Mouse (Mus musculus): ENCODE results near the gene Myh14. TPM values are rescaled to one million over a fixed set of nuclear protein-coding genes. Genes with fewer than 3 reads are reported as not detected.

Gene Myh14
- total RNA-seq, 2 experiments from 2014 or later = 5.5 to 9.8 TPM

DNA sequence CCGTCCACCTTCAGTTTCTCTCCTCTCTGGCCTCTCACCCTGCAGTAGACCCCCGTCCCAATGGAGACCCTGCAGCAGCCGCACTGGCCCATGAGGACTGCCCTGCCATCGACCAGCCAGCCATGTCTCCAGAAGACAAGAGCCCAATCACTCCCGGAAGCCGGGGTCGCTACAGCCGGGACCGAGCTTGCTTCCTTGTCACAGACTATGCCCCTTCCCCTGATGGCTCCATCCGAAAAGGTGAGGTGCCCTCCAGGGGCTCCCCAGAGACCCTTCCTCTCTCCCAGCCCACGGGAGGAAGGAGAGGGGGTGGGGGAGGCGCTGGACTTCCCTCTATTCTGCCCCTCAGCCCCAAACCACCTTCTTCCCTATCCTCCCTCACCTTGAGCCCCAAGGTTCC, 72.3 kb downstream of the Myh14 start:
- no peak for DNase-seq

DNA sequence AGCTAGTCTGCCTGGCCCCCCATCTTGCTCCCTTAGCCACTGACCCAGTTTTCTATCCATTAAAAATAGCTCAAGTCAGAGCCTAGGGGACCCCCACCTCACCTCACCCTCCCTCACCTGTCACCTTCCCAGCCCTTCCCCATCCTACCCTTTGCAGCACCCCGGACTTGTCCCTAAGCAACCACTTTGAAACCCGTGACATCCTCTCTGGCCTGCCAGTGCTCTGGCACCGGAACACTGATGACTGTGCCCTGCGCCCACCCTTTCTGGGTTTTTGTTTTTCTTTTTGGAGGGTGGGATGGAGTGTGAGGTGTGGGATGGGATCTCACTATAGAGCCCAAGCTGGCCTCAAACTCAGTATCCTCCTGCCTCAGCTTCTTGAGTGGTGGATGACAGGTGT, 73.0 kb downstream of the Myh14 start:
- no peak for DNase-seq

DNA sequence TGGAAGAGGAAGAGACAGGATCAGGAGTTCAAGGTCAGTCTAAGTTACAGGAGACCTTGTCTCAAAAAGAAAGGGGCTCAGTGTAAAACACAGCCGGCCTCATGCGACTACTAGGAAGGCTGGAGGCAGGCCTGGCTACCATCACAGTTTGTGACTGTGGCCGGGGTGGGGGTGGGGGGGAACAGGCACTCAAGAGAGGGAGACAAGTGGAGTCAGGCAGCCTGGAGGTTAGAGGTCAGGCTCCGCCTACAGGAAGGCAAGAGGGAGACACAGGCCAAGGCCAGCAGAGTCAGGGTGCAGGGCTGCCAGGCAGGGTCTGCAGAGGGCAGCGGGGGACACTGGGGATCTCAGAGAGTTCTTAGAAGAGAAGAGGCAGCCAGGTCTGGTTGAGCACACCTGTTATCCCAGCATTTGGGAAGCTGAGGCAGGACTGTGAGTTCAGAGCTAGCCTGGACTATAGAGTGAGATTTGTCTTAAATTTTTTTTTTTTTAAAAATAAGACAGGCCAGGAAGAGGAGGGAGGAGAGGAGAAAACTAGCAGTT, 73.6 kb downstream of the Myh14 start:
- no peak for DNase-seq

DNA sequence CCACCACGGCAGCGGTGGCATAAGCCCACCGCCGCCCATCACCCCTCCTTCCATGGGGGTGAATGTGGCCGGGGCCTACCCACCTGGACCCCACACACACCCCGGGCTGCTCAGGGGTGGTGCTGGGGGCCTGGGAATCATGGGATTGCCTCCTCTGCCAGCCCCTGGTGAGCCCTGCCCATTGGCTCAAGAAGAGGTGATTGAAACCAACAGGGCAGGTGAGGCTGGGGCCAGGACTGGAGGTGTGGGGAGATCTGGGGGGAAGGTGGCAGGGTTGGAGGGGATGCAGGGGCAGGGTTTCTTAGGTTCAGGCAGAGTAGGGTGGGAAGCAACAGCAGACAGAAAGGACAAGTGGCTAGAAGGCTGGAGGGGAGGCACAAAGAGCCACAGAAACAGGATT, 74.6 kb downstream of the Myh14 start:
- no peak for DNase-seq

DNA sequence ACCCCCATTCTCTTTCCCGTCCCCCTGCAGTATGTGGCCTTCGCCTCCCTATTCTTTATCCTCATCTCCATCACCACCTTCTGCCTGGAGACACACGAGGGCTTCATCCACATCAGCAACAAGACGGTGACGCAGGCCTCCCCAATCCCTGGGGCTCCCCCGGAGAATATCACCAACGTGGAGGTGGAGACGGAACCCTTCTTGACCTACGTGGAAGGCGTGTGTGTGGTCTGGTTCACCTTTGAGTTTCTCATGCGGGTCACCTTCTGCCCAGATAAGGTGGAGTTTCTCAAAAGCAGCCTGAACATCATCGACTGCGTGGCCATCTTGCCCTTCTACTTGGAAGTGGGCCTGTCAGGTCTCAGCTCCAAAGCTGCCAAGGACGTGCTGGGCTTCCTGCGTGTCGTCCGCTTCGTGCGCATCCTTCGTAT, 75.5 kb downstream of the Myh14 start:
- no peak for DNase-seq

DNA sequence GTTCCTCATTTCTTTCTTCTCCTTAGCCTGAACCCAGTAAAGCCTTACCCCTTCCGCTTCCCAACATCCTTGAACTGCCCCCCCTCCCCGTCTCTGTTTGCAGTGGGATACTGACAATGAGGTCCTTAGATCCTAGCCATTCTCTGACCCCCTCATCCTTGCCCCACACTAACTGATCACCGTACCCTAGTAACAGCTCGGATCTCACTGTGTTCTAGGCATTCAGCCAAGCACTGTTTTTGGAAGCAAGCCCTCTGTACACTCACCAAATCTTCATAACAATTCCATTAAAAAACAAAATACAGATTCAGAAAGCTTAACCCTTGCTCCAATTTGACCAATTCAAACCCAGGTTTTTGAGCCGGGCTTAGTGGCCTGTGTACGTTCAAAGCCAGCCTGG, 76.4 kb downstream of the Myh14 start:
- DNase-seq = peak; percentile 47

DNA sequence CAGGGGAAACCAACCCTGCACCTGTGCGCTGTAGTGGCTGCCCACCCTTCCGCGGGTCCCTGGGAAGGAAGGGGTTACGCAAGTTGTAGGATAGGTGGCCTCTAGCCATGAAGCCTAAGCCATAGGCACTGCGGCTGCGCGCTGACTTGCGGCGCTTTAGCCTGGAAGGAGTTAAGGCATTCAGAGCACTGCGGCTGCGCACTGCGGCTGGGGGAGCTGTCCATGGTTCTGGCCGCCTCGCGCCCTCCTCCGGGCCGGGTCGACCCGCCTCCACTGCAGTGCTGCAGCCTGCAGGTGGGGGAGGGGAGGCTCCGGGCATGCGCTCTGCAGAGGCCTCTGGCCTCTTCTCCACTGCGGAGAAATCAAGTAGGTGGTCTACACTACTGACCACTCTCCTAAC, 76.9 kb downstream of the Myh14 start:
- DNase-seq = peak; percentile 94

DNA sequence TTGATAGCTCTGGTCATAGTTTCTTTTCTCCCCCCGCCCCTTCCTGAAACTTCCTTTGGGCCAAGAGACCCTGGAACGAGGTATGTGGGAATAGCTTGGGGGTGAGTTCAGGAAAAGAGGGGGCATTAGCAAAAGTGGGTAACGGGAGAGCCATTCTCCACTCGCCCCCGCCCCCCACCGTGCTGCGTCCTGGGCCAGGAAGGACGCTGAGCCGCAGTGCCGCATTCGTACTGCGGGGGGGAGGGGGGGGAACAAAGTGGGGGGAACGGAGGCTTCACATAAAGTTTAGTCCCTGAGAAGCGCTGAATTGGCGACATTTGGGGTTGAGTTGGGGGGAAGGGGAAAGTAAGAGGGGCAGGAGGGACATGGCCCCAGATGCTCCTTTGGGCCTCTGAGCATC, 77.6 kb downstream of the Myh14 start:
- DNase-seq = no peak

DNA sequence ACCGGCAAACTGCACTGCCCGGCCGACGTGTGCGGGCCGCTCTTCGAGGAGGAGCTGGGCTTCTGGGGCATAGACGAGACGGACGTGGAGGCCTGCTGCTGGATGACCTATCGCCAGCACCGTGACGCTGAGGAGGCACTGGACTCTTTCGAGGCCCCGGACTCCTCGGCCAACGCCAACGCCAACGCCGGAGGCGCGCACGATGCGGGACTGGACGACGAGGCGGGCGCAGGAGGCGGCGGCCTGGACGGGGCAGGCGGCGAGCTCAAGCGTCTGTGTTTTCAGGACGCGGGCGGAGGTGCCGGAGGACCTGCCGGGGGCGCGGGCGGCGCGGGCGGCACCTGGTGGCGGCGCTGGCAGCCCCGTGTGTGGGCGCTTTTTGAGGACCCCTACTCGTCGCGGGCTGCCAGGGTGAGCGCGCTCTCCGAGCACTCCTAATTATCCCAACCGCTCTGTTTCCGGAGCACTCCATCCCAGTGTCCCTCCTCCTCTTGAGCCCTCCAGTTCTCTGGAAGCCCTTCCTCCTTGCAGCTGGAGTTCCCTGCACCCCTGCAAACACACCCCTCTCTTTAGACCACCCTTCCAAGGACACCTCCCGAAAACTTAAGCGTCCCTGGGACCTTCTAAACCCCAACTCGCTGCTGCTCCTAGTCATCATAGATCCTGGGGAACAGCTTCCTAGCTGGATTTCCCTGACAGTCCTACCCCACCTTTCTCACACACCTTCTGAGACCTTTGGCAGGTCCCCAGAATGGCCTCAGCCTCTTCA, 79.1 kb downstream of the Myh14 start:
- DNase-seq = no peak

DNA sequence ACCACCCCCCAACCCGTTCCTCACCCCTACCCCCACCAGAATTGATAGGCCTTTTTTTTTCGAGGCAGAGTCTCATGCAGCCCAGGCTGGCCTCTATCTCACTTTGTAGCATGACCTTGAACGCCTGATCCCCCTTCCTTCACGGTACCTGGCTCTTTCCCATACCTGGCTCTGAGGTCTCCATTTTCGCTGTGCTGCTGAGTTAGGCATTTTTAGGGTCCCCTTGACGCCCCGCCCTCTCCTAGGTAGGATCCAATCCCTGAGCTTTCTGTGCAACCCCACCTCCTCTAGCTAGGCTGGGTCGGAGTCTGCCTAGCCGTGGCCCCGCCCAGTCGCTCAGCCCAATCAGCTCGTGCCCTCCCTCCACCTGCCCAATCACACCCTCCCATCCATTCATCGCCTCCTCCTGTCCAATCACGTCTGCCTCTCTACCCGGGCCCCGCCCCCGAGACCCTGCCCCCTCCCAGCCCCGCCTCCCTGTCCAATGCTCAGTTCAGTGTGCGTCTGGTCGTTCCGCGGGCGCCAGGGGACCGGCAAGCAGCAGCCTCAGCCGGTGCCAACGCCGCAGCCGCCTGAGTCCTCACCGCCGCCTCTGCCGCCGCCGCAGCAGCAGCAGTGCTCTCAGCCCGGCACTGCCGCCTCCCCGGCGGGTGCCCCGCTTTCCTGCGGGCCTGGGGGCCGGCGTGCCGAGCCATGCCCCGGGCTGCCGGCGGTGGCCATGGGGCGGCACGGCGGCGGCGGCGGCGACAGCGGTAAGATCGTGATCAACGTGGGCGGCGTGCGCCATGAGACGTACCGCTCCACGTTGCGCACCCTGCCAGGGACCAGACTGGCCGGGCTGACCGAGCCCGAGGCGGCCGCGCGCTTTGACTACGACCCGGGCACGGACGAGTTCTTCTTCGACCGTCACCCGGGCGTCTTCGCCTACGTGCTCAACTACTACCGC, 80.0 kb downstream of the Myh14 start, which contains the start of gene Kcnc3:
TSS of gene Kcnc3 (plus strand) at position 263 of the 946 bp plus-strand sequence.
- DNase-seq = peak; percentile 90

DNA sequence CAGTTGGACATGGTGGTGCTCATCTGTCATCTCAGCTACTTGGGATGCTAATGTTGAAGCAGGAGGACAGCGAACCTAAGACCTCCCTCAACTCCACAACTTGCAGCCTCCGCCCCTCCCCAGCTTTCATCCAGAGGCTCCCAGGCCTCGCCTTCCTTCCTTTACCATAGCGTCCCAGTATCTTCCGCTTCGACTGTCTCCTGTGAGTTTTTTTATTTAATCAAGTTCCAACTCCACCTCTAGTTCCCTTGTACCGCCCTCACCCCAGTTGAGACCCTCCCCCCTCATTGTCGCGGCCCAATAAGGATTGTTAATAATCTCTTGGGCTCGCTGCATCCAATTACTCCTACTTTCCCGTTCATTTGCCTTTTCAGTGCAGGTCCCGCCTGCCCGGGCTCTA, 80.7 kb downstream of the Myh14 start:
- no peak for DNase-seq

DNA sequence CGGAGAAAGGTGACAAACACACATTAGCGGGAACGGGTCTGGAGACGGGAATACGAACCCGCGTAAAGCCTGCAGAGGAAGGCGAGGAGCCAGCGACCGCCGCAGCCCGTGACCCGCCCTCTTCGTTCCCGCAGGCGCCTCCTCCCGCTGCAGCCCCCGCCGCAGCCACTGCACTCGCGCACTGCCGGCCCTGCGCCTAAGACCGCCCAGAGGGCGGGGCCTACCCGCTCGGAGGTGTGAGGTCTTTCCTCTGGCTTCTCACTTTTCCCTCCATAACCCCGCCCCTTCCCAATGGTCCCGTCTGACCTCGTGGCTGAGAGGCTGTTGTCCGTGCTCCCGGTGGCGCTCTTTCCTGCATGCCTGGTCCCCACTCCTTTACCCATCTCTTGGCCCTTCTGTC, 81.5 kb downstream of the Myh14 start:
- peak; percentile 72 for DNase-seq

DNA sequence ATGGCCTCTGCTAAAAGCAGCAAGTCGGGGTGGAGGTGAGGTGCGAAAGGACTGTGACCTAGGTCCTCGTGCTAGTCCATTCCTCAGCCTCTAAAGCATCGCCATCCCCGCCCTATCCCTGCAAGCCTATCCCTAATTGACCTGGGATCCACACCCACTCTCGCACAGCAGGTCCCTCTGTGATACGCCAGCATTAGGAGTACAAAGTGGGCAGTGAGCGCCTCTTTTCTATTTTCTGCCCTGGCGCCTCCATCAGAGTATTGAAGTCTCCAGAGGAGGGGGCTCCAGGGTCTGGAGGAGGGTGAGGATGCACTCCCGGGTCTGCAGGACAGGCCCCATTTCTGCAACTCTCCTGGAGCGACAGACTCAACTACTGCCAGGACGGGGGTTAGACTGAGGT, 82.3 kb downstream of the Myh14 start:
- DNase-seq = no peak

DNA sequence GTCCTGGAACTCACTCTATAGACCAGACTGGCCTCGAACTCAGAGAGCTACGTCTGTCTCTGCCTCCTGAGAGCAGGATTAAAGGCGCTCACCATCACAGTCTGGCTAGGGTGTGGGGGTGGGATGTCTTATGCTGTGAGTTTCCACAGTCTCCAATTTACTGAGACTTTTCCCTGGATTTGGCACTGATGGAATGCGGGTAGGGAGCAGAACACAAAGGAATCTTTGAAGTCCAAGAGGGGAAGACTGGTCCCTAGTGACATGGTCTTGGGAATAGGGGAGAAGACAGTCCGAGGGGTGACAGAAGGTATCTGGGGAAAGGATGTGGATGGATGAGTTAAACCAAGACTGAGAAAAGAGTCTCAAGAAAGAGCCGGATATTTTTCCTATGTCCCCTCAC, 83.0 kb downstream of the Myh14 start:
- DNase-seq = no peak

DNA sequence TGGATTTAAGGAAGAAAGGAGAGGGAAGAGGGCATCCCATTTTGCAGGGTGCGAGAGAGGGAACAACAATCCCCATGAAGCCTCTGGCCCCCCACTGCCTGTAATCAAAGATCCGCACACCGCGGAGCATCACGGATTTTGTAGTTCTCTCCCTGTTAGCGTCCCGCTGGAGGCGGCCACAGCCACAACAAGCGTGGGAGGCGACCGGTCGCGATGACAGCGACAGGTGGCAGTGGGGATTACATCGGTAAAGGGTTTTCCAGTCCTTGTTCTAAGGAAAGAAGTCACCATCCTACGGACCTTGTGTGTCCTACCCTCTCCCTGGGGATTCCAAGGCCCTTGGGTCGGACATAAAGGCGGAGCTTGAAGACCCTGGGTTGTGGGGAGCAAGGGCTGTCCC, 83.7 kb downstream of the Myh14 start:
- peak; percentile 59 for DNase-seq

DNA sequence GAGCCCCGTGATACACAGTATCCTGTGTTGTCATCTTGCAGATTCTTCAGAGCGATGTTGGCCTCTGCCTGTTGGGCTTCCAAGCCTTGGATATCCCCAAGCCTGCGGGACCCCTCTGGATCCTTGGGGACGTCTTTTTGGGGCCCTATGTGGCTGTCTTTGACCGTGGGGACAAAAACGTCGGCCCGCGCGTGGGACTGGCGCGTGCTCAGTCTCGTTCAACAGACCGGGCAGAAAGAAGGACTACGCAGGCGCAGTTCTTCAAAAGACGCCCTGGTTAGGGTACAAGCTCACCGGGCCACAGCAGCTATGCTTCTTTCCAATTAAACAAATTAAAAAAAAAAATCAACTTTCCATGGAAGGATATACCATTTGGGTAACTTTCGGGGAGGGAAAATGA, 84.1 kb downstream of the Myh14 start:
- no peak for DNase-seq

DNA sequence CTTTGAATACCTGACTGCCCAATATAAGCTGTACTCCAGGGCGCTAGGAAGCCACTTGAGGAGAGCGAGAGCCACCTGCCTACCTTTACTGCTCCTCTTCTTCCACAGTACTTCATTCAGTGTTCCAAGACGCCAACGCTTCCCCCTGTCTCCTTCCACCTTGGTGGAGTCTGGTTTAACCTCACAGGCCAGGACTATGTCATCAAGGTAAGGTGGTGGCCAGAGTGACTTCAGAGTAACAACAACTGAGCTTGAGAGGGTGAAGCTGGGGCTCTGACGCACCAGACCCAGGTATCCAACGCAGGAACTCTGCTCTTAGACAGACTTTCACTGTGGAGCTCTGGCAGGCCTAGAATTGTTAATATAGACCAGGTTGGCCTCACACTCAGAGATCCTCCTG, 85.0 kb downstream of the Myh14 start:
- no peak for DNase-seq

DNA sequence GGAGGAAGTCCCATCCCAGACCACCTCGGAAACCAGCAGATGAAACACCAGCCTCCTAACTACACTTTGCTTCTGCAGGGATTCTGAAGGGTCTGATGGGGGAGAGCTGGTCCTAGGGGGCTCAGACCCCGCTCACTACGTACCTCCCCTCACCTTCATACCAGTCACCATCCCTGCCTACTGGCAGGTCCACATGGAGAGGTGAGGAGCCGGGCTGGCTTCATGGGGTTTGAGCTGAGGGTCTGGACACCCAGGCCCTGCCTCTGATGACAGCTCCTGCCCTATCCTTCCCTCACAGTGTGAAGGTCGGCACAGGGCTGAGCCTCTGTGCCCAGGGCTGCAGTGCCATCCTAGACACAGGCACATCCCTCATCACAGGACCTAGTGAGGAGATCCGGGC, 85.7 kb downstream of the Myh14 start:
- DNase-seq = no peak

DNA sequence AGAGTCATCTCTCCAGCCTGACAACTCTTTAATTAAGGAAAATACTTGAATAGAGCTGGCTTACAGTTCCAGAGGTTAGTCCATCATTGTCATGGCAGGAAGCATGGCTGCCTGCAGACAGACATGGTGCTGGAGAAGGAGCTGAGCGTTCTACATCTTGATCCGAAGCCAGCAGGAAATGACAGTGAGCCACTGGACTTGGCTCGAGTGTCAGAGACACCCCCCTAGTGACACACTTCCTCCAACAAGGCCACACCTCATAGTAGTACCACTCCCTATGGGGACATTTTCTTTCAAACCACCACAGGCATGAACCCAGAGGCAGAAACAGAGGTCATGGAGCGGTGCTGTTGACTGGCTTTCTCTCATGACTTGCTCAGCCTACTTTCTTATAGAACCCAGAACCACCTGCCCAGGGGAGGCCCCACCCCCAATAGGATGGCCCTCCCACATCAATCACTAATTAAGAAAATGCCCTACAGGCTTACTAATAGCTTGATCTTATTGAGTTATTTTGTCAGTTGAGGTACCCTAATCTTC, 86.3 kb downstream of the Myh14 start:
- DNase-seq = no peak

DNA sequence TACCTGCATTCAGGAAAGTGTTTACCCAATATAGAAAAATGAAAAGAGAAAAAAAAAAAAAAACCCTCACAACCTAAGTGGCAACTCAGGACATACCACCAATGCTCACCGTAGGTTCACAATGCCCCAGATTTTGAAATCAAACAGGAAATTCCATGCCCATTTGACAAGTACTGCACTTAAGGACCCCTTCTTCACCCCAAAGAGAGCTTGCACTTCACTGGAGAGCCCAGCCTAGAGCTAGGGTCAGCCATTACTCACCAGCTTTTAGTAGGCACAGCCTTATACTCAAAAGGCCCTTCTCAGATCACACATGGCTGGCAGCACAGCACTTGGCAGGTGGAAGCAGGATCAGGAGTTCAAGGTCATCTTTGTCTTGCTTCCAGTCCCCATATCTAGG, 87.5 kb downstream of the Myh14 start:
- no peak for DNase-seq

DNA sequence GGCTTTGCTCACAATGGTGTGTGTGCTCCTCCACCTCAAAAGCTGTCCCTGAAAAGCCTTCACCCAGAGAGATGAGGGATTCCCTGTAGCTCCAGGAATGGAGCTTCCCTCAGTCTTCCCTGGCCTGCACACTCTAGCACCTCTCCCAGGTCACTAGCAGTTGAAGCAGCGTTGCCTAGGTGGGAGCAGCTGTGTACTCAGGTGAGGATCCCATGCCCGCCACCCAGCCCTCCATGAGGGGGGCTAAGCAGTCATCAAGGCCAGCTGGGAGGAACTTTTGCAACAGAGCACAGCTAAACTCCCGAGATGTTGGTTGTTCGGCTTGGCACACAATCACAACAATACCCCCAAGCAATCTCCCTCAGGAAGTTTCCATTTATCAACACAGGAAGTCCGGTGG, 87.9 kb downstream of the Myh14 start:
- no peak for DNase-seq

DNA sequence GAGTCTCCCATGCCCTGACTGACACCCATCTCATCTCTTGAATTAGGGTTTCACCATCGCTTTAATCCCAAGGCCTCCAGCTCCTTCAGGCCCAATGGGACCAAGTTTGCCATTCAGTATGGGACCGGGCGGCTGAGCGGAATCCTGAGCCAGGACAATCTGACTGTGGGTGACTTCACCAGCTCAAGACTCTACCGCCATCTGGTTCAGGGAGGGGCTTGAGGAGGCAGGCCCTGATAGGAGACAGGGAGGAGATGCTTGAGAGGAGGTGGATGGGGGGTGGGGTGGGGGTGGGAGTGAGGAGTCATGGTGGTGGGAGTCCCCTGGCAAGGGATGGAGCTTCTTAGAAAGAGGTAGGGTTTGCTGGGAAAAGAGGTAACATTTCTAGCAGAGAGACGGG, 89.0 kb downstream of the Myh14 start:
- no peak for DNase-seq

DNA sequence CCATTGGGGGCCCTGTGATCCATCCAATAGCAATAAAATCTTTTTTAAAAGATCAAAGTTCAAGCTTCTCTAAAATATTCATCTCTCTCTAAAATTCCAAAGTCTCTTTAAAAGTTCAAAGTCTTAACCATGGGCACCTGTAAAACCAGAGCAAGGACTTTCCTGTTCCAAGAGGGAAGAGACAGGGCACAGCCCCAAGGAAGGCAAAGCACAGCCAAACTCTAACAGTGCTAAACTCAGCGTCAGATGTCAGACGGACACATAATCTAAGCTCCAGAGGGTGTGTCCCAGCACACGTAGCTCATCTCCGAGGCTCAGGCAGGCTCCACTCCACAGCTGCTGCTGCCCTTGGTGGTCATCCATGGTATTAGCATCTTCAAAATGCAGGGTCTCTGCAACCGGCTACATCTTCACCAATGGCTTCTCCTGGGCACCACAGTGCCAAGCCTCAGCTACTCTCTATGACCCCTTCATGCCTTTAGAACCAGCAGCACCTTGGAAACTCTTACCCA, 94.3 kb downstream of the Myh14 start:
- no peak for DNase-seq
